Mouse (Mus musculus): ENCODE measurements at regions not wholly inside any gene's neighbourhood (a gene's known extent, or its start where the extent isn't known, plus 50 kb on each side); places are given as distances from the start of the nearest gene placed in this dataset.
"Not testable (repeated sequence)": the region's sequence is repeated elsewhere in the genome, so short reads cannot be mapped to it uniquely, and the experiment has no call there.

- Histone ChIP-seq H3K27ac (ENCODE audit: low read depth, low read length) (no peak overlapping the region), H3K4me1 (ENCODE audit: control insufficient read depth, insufficient read depth, low read length) (no peaks in the 10 kb centered on the region), H3K4me2 (replicated peaks; ENCODE audit: low read depth, low read length) (no peak overlapping the region), H3K9me3 (ENCODE audit: control insufficient read depth, low read length) (no peaks in the 10 kb centered on the region), H3K9ac (ENCODE audit: low read depth, low read length) (no peak overlapping the region), H3K4me3 (ENCODE audit: low read length) (no peak overlapping the region), H3K36me3 (ENCODE audit: control insufficient read depth, insufficient read depth, low read length) (no peaks in the 10 kb centered on the region), H3K27me3 (ENCODE audit: control insufficient read depth, insufficient read depth, low read length) (no peaks in the 10 kb centered on the region)
- ATAC-seq (ENCODE audit: low FRiP score, low TSS enrichment) = no peak
- 83% methylated on average over 1 of the region's 1 CpGs for WGBS
Measured at GRCm38 (mm10) chr5:18456196-18456595, 96.0 kb upstream of the Gnai1 start.

GRCm38 (mm10) chr5:18452871-18453757 lies 93.0 kb upstream of the Gnai1 start:
- H3K4me1 ChIP-seq (ENCODE audit: control insufficient read depth, insufficient read depth, low read length); H3K4me2 ChIP-seq (replicated peaks; ENCODE audit: low read depth, low read length); H3K9ac ChIP-seq (ENCODE audit: low read depth, low read length); H3K36me3 ChIP-seq (ENCODE audit: control insufficient read depth, insufficient read depth, low read length); H3K27ac ChIP-seq (ENCODE audit: low read depth, low read length); H3K9me3 ChIP-seq (ENCODE audit: control insufficient read depth, low read length); ATAC-seq (ENCODE audit: low FRiP score, low TSS enrichment); H3K4me3 ChIP-seq (ENCODE audit: low read length); H3K27me3 ChIP-seq (ENCODE audit: control insufficient read depth, insufficient read depth, low read length): not testable (repeated sequence)
- WGBS = 79% methylated on average over 6 of the region's 6 CpGs

- Histone ChIP-seq H3K27me3 (ENCODE audit: control insufficient read depth, insufficient read depth, low read length) (no peaks in the 10 kb centered on the region), H3K36me3 (ENCODE audit: control insufficient read depth, insufficient read depth, low read length) (no peaks in the 10 kb centered on the region), H3K27ac (ENCODE audit: low read depth, low read length) (no peak overlapping the region), H3K9ac (ENCODE audit: low read depth, low read length) (no peak overlapping the region), H3K4me1 (ENCODE audit: control insufficient read depth, insufficient read depth, low read length) (no peaks in the 10 kb centered on the region), H3K4me2 (replicated peaks; ENCODE audit: low read depth, low read length) (no peak overlapping the region), H3K4me3 (ENCODE audit: low read length) (no peak overlapping the region), H3K9me3 (ENCODE audit: control insufficient read depth, low read length) (no peaks in the 10 kb centered on the region)
- no peak for ATAC-seq (ENCODE audit: low FRiP score, low TSS enrichment)
- WGBS = 87% methylated on average over 3 of the region's 3 CpGs
Measured at GRCm38 (mm10) chr5:18449261-18449660, 89.1 kb upstream of the Gnai1 start.

GRCm38 (mm10) chr5:18448330-18448670 lies 88.1 kb upstream of the Gnai1 start:
- no peaks in the 10 kb centered on the region for H3K9me3 ChIP-seq (ENCODE audit: control insufficient read depth, low read length)
- no peak overlapping the region for H3K9ac ChIP-seq (ENCODE audit: low read depth, low read length)
- no peaks in the 10 kb centered on the region for H3K4me1 ChIP-seq (ENCODE audit: control insufficient read depth, insufficient read depth, low read length)
- H3K27ac ChIP-seq (ENCODE audit: low read depth, low read length) = no peak overlapping the region
- no peak overlapping the region for H3K4me2 ChIP-seq (replicated peaks; ENCODE audit: low read depth, low read length)
- no peak for ATAC-seq (ENCODE audit: low FRiP score, low TSS enrichment)
- H3K27me3 ChIP-seq (ENCODE audit: control insufficient read depth, insufficient read depth, low read length) = no peaks in the 10 kb centered on the region
- no peaks in the 10 kb centered on the region for H3K36me3 ChIP-seq (ENCODE audit: control insufficient read depth, insufficient read depth, low read length)
- H3K4me3 ChIP-seq (ENCODE audit: low read length) = no peak overlapping the region
- 95% methylated on average over 5 of the region's 5 CpGs for WGBS

- no peaks in the 10 kb centered on the region for H3K9me3 ChIP-seq (ENCODE audit: control insufficient read depth, low read length)
- H3K4me2 ChIP-seq (replicated peaks; ENCODE audit: low read depth, low read length) = no peak overlapping the region
- no peaks in the 10 kb centered on the region for H3K36me3 ChIP-seq (ENCODE audit: control insufficient read depth, insufficient read depth, low read length)
- no peak overlapping the region for H3K9ac ChIP-seq (ENCODE audit: low read depth, low read length)
- WGBS = 90% methylated on average over 14 of the region's 14 CpGs
- H3K4me1 ChIP-seq (ENCODE audit: control insufficient read depth, insufficient read depth, low read length) = no peaks in the 10 kb centered on the region
- ATAC-seq (ENCODE audit: low FRiP score, low TSS enrichment) = no peak
- H3K27me3 ChIP-seq (ENCODE audit: control insufficient read depth, insufficient read depth, low read length) = no peaks in the 10 kb centered on the region
- no peak overlapping the region for H3K27ac ChIP-seq (ENCODE audit: low read depth, low read length)
- no peak overlapping the region for H3K4me3 ChIP-seq (ENCODE audit: low read length)
Measured at GRCm38 (mm10) chr5:18447665-18448329, 87.6 kb upstream of the Gnai1 start.

- no peaks in the 10 kb centered on the region for H3K9me3 ChIP-seq (ENCODE audit: control insufficient read depth, low read length)
- 24% methylated on average over 7 of the region's 8 CpGs for WGBS
- ATAC-seq (ENCODE audit: low FRiP score, low TSS enrichment) = no peak
Measured at GRCm38 (mm10) chr5:18445969-18446368, 85.8 kb upstream of the Gnai1 start.

GRCm38 (mm10) chr5:18439986-18440385 lies 79.8 kb upstream of the Gnai1 start:
- Histone ChIP-seq H3K27me3 (ENCODE audit: control insufficient read depth, insufficient read depth, low read length) (no peaks in the 10 kb centered on the region), H3K9ac (ENCODE audit: low read depth, low read length) (no peak overlapping the region), H3K9me3 (ENCODE audit: control insufficient read depth, low read length) (no peaks in the 10 kb centered on the region), H3K27ac (ENCODE audit: low read depth, low read length) (no peak overlapping the region), H3K4me2 (replicated peaks; ENCODE audit: low read depth, low read length) (no peak overlapping the region), H3K4me3 (ENCODE audit: low read length) (no peak overlapping the region), H3K4me1 (ENCODE audit: control insufficient read depth, insufficient read depth, low read length) (no peaks in the 10 kb centered on the region), H3K36me3 (ENCODE audit: control insufficient read depth, insufficient read depth, low read length) (no peaks in the 10 kb centered on the region)
- 91% methylated on average over 4 of the region's 4 CpGs for WGBS
- ATAC-seq (ENCODE audit: low FRiP score, low TSS enrichment) = no peak

More at GRCm38 (mm10) chr5:18445969-18446368, 85.8 kb upstream of the Gnai1 start:
- Histone ChIP-seq H3K9ac (ENCODE audit: low read depth, low read length) (no peak overlapping the region), H3K4me1 (ENCODE audit: control insufficient read depth, insufficient read depth, low read length) (no peaks in the 10 kb centered on the region), H3K4me2 (replicated peaks; ENCODE audit: low read depth, low read length) (no peak overlapping the region), H3K27me3 (ENCODE audit: control insufficient read depth, insufficient read depth, low read length) (no peaks in the 10 kb centered on the region), H3K27ac (ENCODE audit: low read depth, low read length) (no peak overlapping the region), H3K36me3 (ENCODE audit: control insufficient read depth, insufficient read depth, low read length) (no peaks in the 10 kb centered on the region), H3K4me3 (ENCODE audit: low read length) (no peak overlapping the region)

GRCm38 (mm10) chr5:18439281-18439680 lies 79.1 kb upstream of the Gnai1 start:
- no peak overlapping the region for H3K4me3 ChIP-seq (ENCODE audit: low read length)
- H3K27me3 ChIP-seq (ENCODE audit: control insufficient read depth, insufficient read depth, low read length) = no peaks in the 10 kb centered on the region
- H3K9me3 ChIP-seq (ENCODE audit: control insufficient read depth, low read length) = no peaks in the 10 kb centered on the region
- H3K27ac ChIP-seq (ENCODE audit: low read depth, low read length) = no peak overlapping the region
- no peak overlapping the region for H3K4me2 ChIP-seq (replicated peaks; ENCODE audit: low read depth, low read length)
- 61% methylated on average over 1 of the region's 1 CpGs for WGBS
- no peaks in the 10 kb centered on the region for H3K36me3 ChIP-seq (ENCODE audit: control insufficient read depth, insufficient read depth, low read length)
- no peak for ATAC-seq (ENCODE audit: low FRiP score, low TSS enrichment)
- H3K9ac ChIP-seq (ENCODE audit: low read depth, low read length) = no peak overlapping the region
- H3K4me1 ChIP-seq (ENCODE audit: control insufficient read depth, insufficient read depth, low read length) = no peaks in the 10 kb centered on the region

GRCm38 (mm10) chr5:18436099-18436748 lies 76.1 kb upstream of the Gnai1 start:
- no peaks in the 10 kb centered on the region for H3K36me3 ChIP-seq (ENCODE audit: control insufficient read depth, insufficient read depth, low read length)
- H3K27me3 ChIP-seq (ENCODE audit: control insufficient read depth, insufficient read depth, low read length) = no peaks in the 10 kb centered on the region
- no peaks in the 10 kb centered on the region for H3K9me3 ChIP-seq (ENCODE audit: control insufficient read depth, low read length)
- H3K9ac ChIP-seq (ENCODE audit: low read depth, low read length) = no peak overlapping the region
- no peaks in the 10 kb centered on the region for H3K4me1 ChIP-seq (ENCODE audit: control insufficient read depth, insufficient read depth, low read length)
- ATAC-seq (ENCODE audit: low FRiP score, low TSS enrichment) = 0 out of 2 replicates have a peak, but pooled peaks have one; percentile 71
- no peak overlapping the region for H3K4me3 ChIP-seq (ENCODE audit: low read length)
- no peak overlapping the region for H3K4me2 ChIP-seq (replicated peaks; ENCODE audit: low read depth, low read length)
- no peak overlapping the region for H3K27ac ChIP-seq (ENCODE audit: low read depth, low read length)
- WGBS = 13% methylated on average over 6 of the region's 6 CpGs

Measured in kidney, embryonic 14.5 days (tissue).